Mouse (Mus musculus) CH12.LX (cell line): ENCODE measurements at regions not wholly inside any gene's neighbourhood (a gene's known extent, or its start where the extent isn't known, plus 50 kb on each side); places are given as distances from the start of the nearest gene placed in this dataset.
A peak's percentile ranks its signal among the peaks of the same experiment; 100 is the strongest.

ENCODE experiments used
- DNase-seq: peaks from one replicate; pipeline ENCODE4 v3.0.0-alpha.2; 2013; ENCODE audit errors: extremely low read depth
- H3K27ac ChIP-seq: 2 replicates; pipeline ENCODE4 v1.5.1; 2012; ENCODE audit warnings: low read depth, mild to moderate bottlenecking, control low read depth, moderate library complexity; ENCODE audit not compliant: insufficient read depth
- H3K27me3 ChIP-seq: replicated peaks from 2 replicates; pipeline ENCODE3; 2012; ENCODE audit warnings: inconsistent platforms
- H3K36me3 ChIP-seq, 2 experiments: replicated peaks in 1 of 2; 2 replicates each; pipeline versions ENCODE3 to v1.6.1; 2012; ENCODE audit warnings: inconsistent platforms in 1 of 2, low read length in 1 of 2, mild to moderate bottlenecking in 1 of 2, mixed read lengths in 1 of 2, moderate library complexity in 1 of 2; ENCODE audit not compliant: control insufficient read depth in 1 of 2, insufficient read depth in 1 of 2
- H3K4me1 ChIP-seq, 2 experiments: 2 replicates each; pipeline ENCODE4 v1.6.1; 2012; ENCODE audit warnings: inconsistent platforms in 1 of 2, moderate library complexity in 1 of 2; ENCODE audit not compliant: insufficient read depth in 2 of 2, control insufficient read depth in 1 of 2
- H3K4me2 ChIP-seq: 2 replicates; pipeline ENCODE4 v1.6.1; 2012; ENCODE audit warnings: low read depth, mild to moderate bottlenecking, control low read depth; ENCODE audit not compliant: poor library complexity, insufficient read depth, severe bottlenecking
- H3K4me3 ChIP-seq, 3 experiments: fragments of 150-350 bp in 1 of 3; sonication (generic) in 1 of 3; replicated peaks in 1 of 3; 2 replicates each; pipeline versions ENCODE3 to v1.5.1; 2011 to 2012; ENCODE audit warnings: low read depth in 2 of 3, low read length in 2 of 3, mild to moderate bottlenecking in 2 of 3, moderate library complexity in 2 of 3, control low read depth in 1 of 3, improper control_type of control experiment in 1 of 3, inconsistent platforms in 1 of 3, mixed read lengths in 1 of 3; ENCODE audit not compliant: poor library complexity in 1 of 3
- H3K79me2 ChIP-seq: replicated peaks from 2 replicates; pipeline ENCODE4 v1.6.1; 2012; ENCODE audit warnings: mild to moderate bottlenecking, moderate library complexity; ENCODE audit not compliant: control insufficient read depth, poor library complexity, insufficient read depth, severe bottlenecking; ENCODE audit errors: extremely low read depth
- H3K9ac ChIP-seq: 2 replicates; pipeline ENCODE4 v1.6.1; 2012; ENCODE audit warnings: low read depth, mild to moderate bottlenecking, control low read depth, moderate library complexity; ENCODE audit not compliant: insufficient read depth
- H3K9me3 ChIP-seq: replicated peaks from 2 replicates; pipeline ENCODE3; 2012; ENCODE audit warnings: low read length, inconsistent platforms, mixed read lengths
- CHD1 ChIP-seq: IDR thresholded peaks from 2 replicates; pipeline ENCODE4 v1.6.1; 2012; ENCODE audit warnings: low read depth, low read length, improper control_type of control experiment, inconsistent platforms
- E2F4 ChIP-seq: IDR thresholded peaks from 2 replicates; pipeline ENCODE4 v1.6.1; 2011; ENCODE audit warnings: low read depth, low read length, improper control_type of control experiment; ENCODE audit not compliant: insufficient replicate concordance
- EP300 ChIP-seq: IDR thresholded peaks from 2 replicates; pipeline ENCODE4 v1.6.1; 2011; ENCODE audit warnings: low read length, improper control_type of control experiment
- ETS1 ChIP-seq: conservative IDR thresholded peaks from 2 replicates; pipeline ENCODE4 v1.6.1; 2012; ENCODE audit warnings: low read depth, mild to moderate bottlenecking, inconsistent platforms, low read length, improper control_type of control experiment, moderate library complexity
- GABPA ChIP-seq: IDR thresholded peaks from 2 replicates; pipeline ENCODE4 v1.6.1; 2012; ENCODE audit warnings: low read depth, low read length, improper control_type of control experiment, inconsistent platforms; ENCODE audit not compliant: insufficient replicate concordance
- IRF4 ChIP-seq: IDR thresholded peaks from 2 replicates; pipeline ENCODE4 v1.6.1; 2014; ENCODE audit warnings: low read depth, mild to moderate bottlenecking, inconsistent platforms, low read length, improper control_type of control experiment
- JUN ChIP-seq: IDR thresholded peaks from 2 replicates; pipeline ENCODE4 v1.6.1; 2011; ENCODE audit warnings: low read depth, mild to moderate bottlenecking, low read length, improper control_type of control experiment, moderate library complexity; ENCODE audit not compliant: insufficient read depth
- MEF2A ChIP-seq: IDR thresholded peaks from 2 replicates; pipeline ENCODE4 v1.6.1; 2014; ENCODE audit warnings: low read depth, mild to moderate bottlenecking, inconsistent platforms, low read length, improper control_type of control experiment, borderline replicate concordance
- MXI1 ChIP-seq: IDR thresholded peaks from 2 replicates; pipeline ENCODE4 v1.6.1; 2011; ENCODE audit warnings: mild to moderate bottlenecking, low read depth, low read length, improper control_type of control experiment
- RAD21 ChIP-seq: IDR thresholded peaks from 2 replicates; pipeline ENCODE4 v1.6.1; 2011; ENCODE audit warnings: low read depth, mild to moderate bottlenecking, low read length, improper control_type of control experiment, moderate library complexity
- TBP ChIP-seq: conservative IDR thresholded peaks from 2 replicates; pipeline ENCODE4 v1.6.1; 2011; ENCODE audit warnings: low read depth, low read length, improper control_type of control experiment
- TCF12 ChIP-seq: IDR thresholded peaks from 2 replicates; pipeline ENCODE4 v1.6.1; 2014; ENCODE audit warnings: low read depth, mild to moderate bottlenecking, inconsistent platforms, low read length, improper control_type of control experiment
- USF2 ChIP-seq: conservative IDR thresholded peaks from 2 replicates; pipeline ENCODE4 v1.6.1; 2011; ENCODE audit warnings: low read depth, low read length, improper control_type of control experiment
- ZNF384 ChIP-seq: IDR thresholded peaks from 2 replicates; pipeline ENCODE4 v1.6.1; 2012; ENCODE audit warnings: low read depth, low read length, improper control_type of control experiment, inconsistent platforms
- dilution Hi-C: fragments of 300-500 bp; cut with MboI; formaldehyde crosslinking; loops from 2 replicates; pipeline ENCODE4 v1.14.3; 2020; ENCODE audit warnings: low sequenced_read_pairs; ENCODE audit not compliant: extremely low pct_unique_long_range_greater_than_20kb, extremely low pct_ligation_motif_present
- in situ Hi-C: fragments of 300-500 bp; cut with MboI; formaldehyde crosslinking; loops from 3 replicates; pipeline ENCODE4 v1.14.3; 2019; ENCODE audit warnings: low sequenced_read_pairs, low pct_ligation_motif_present, low pct_unique_long_range_greater_than_20kb, mixed read lengths

- Histone ChIP-seq H3K9ac (no peak overlapping the region), H3K36me3 (no peaks in the 10 kb centered on the region), H3K79me2 (no peaks in the 10 kb centered on the region), H3K9me3 (no peaks in the 10 kb centered on the region), H3K4me3 (no peak overlapping the region), H3K4me1 (no peaks in the 10 kb centered on the region; a peak in 1 of 4 replicates), H3K4me2 (peak overlapping the region; percentile 2; the same call in 1 of the 2 replicates), H3K27ac (no peak overlapping the region), H3K27me3 (no peaks in the 10 kb centered on the region)
- TF ChIP-seq RAD21 (no peak), CHD1 (no peak), MXI1 (no peak), USF2 (no peak), TCF12 (no peak)
- DNase-seq = peak; percentile 23
- dilution Hi-C loops = no loop called here
- in situ Hi-C loops = no loop called here
These were observed 104.0 kb upstream of the Dap start for GRCm38 (mm10) chr15:31120147-31120546.

- dilution Hi-C loops (no loop called here), in situ Hi-C loops (no loop called here)
- H3K79me2 ChIP-seq = no peaks in the 10 kb centered on the region
- DNase-seq = peak; percentile 31
- H3K9me3 ChIP-seq = no peaks in the 10 kb centered on the region
- TF ChIP-seq IRF4 = peak; percentile 50
- no peak for TF ChIP-seq E2F4
- no peak for TF ChIP-seq GABPA
- TF ChIP-seq ZNF384 = peak; percentile 58; the same call in 1 of the 2 replicates
- TF ChIP-seq JUN = 0 out of 2 replicates have a peak, but pooled peaks have one; percentile 7
- TF ChIP-seq ETS1 = peak; percentile 34; the same call in 1 of the 2 replicates
- TF ChIP-seq EP300 = peak; percentile 49; the same call in 1 of the 2 replicates
- TF ChIP-seq MEF2A = peak; percentile 73
- TF ChIP-seq TBP = no peak
- H3K4me1 ChIP-seq = peaks cover 0 to 20% of the 10 kb centered on the region in 2 experiments; a peak in 3 of 4 replicates
- H3K36me3 ChIP-seq = no peaks in the 10 kb centered on the region
- no peak overlapping the region for H3K4me3 ChIP-seq
- no peak overlapping the region for H3K9ac ChIP-seq
- H3K4me2 ChIP-seq = no peak overlapping the region
- no peaks in the 10 kb centered on the region for H3K27me3 ChIP-seq
- no peak overlapping the region for H3K27ac ChIP-seq
These were observed 98.3 kb upstream of the Dap start for GRCm38 (mm10) chr15:31125784-31126183.
